Mouse (Mus musculus) ES-Bruce4 (cell line): Measurements from ENCODE around the gene Ulk4.

Experiments
- CTCF ChIP-seq: IDR thresholded peaks from one replicate; pipeline ENCODE4 v1.8.1; 2011; ENCODE audit warnings: low read depth, low read length
- POLR2A ChIP-seq: IDR thresholded peaks from one replicate; pipeline ENCODE4 v1.8.1; 2011; ENCODE audit warnings: low read length; ENCODE audit not compliant: insufficient read depth

DNA sequence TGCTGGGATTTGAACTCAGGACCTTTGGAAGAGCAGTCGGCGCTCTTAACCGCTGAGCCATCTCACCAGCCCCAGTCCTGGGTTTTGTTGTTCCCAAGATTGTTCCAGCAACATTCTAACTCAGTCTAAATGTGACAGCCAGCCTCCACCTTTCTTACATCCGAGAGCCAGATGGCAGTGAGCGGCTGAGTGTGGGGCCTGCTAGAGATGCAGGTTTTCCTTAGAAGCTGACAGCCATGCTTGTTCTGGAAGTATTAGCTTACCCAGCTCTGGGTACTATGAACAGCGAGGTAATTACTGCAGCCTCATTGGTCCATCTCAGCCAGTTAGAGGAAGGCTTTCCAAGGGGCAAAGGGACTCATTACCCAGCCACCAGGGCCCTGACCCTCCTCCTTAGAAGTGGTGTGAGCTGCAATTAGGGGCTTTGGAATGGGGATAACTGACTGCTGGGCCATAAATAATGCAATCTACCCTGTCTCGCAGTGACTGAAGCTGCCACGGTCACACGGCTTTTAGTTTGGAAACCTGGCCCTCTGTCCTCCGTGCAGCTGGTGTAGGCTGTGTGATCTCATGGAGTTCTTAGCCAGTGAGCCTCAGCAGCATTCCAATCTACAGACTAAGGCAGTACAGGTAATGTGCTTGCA lies 42.4 kb upstream of the Ulk4 start:
- TF ChIP-seq CTCF (no peak), POLR2A (no peak)
